8 mouse cellular contexts compared by ENCODE assay signal in the genomic region with DNA sequence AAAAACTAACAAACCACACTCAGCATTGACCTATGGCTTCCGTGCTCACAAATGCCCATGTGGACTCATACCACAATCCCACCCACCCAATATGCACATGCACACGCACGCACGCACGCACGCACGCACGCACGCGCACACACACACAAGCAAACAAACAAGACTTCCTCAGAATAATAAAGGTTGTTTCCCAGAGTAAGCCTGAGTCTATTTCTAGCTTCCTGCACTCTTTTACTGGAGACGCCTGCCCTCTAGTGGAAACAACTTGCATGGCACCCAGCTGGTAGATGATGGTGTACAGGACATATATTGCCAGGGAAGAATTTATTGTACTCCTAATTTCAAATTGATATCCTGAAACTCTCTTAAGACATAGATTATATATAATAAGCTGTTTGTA. TPM values are rescaled to one million over a fixed set of nuclear protein-coding genes. Genes with fewer than 3 reads are reported as not detected.
A peak's percentile ranks its signal among the peaks of the same experiment; 100 is the strongest.
DNase-seq lines count a peak whose midpoint lies in the region; ATAC-seq and TF ChIP-seq lines count a peak whose summit lies in the region.

No protein-coding gene starts in this region.

- WGBS in kidney, adult 2 months = 9% methylated on average over 11 of the region's 11 CpGs
- WGBS in limb, embryonic 10.5 days = 34% methylated on average over 11 of the region's 11 CpGs
- WGBS in midbrain, embryonic 15.5 days = 21% methylated on average over 11 of the region's 11 CpGs

- H3K9me3 ChIP-seq in limb, embryonic 10.5 days (replicated peaks) = no peaks in the 10 kb centered on the region
- H3K9me3 ChIP-seq in midbrain, embryonic 15.5 days = no peaks in the 10 kb centered on the region

- no peak overlapping the region for H3K27ac ChIP-seq in kidney, adult 2 months (ENCODE audit: insufficient read depth, low read depth, low read length)
- H3K27ac ChIP-seq in limb, embryonic 10.5 days = no peak overlapping the region
- no peak overlapping the region for H3K27ac ChIP-seq in midbrain, embryonic 15.5 days

- no peak overlapping the region for H3K4me3 ChIP-seq in kidney, adult 2 months (ENCODE audit: insufficient read depth, low read depth, low read length)
- 0 out of 2 replicates have a peak overlapping the region, but pooled peaks have one; percentile 17 for H3K4me3 ChIP-seq in limb, embryonic 10.5 days
- no peak overlapping the region for H3K4me3 ChIP-seq in midbrain, embryonic 15.5 days

- peak; percentile 99 for ATAC-seq in granulocyte monocyte progenitor cell, adult 5-6 weeks (replicated peaks; ENCODE audit: poor library complexity, severe bottlenecking)
- peak; percentile 92 for ATAC-seq in midbrain, embryonic 15.5 days (replicated peaks)

- peak; percentile 73 for TF ChIP-seq CTCF in kidney, adult 2 months (conservative IDR thresholded peaks at IDR 0.05; ENCODE audit: insufficient read depth, insufficient read length, low read depth, low read length)

- no peak for TF ChIP-seq POLR2A in kidney, adult 2 months (IDR thresholded peaks at IDR 0.05; ENCODE audit: low read depth, low read length)

- peak overlapping the region; percentile 33 for H3K4me2 ChIP-seq in midbrain, embryonic 15.5 days

- no peak overlapping the region for H3K9ac ChIP-seq in midbrain, embryonic 15.5 days

- no peaks in the 10 kb centered on the region for H3K27me3 ChIP-seq in kidney, adult 2 months (replicated peaks; ENCODE audit: control insufficient read depth, insufficient read depth, low read length)
- no peaks in the 10 kb centered on the region for H3K27me3 ChIP-seq in limb, embryonic 10.5 days (ENCODE audit: low read depth, poor library complexity, severe bottlenecking)
- no peaks in the 10 kb centered on the region for H3K27me3 ChIP-seq in midbrain, embryonic 15.5 days (replicated peaks)

- DNase-seq in ovary, postnatal 10 days (ENCODE audit: low spot score) = peak; percentile 38
- DNase-seq in ovary, adult 18-20 months (ENCODE audit: low spot score) = no peak
- peak; percentile 51 for DNase-seq in embryo, embryonic 11.5 days (ENCODE audit: low read depth, low spot score)
- peak; percentile 64 for DNase-seq in kidney, adult 2 months
- peak; percentile 83 for DNase-seq in limb, embryonic 10.5 days (ENCODE audit: low spot score)
- peak; percentile 40 to 75 for DNase-seq in spleen, postnatal 10 days (ENCODE audit: low spot score in 2 of 2)

- H3K4me1 ChIP-seq in kidney, adult 2 months (ENCODE audit: control insufficient read depth, insufficient read depth, low read length) = no peaks in the 10 kb centered on the region
- H3K4me1 ChIP-seq in limb, embryonic 10.5 days = no peaks in the 10 kb centered on the region
- H3K4me1 ChIP-seq in midbrain, embryonic 15.5 days = no peaks in the 10 kb centered on the region

- no peaks in the 10 kb centered on the region for H3K36me3 ChIP-seq in kidney, adult 2 months (ENCODE audit: control insufficient read depth, insufficient read depth, low read length)
- H3K36me3 ChIP-seq in limb, embryonic 10.5 days = no peaks in the 10 kb centered on the region
- H3K36me3 ChIP-seq in midbrain, embryonic 15.5 days (replicated peaks) = no peaks in the 10 kb centered on the region

RNA-seq across cellular contexts. Expression of gene Serpinb2, which starts 29.8 kb away (rescaled TPM):
- total RNA-seq in granulocyte monocyte progenitor cell, adult 5-6 weeks (2014; fragmentation: Nextera tagmentation) = not detected in 2 replicates
- 0.22 and 0.46 TPM in 2 replicates for total RNA-seq in granulocyte monocyte progenitor cell, adult 5-6 weeks (2017)
- polyA plus RNA-seq in kidney, adult 2 months (2012; rRNA removed) = 0.11 TPM in 1 of 2 replicates, not detected in the other
- 0.13 TPM in 1 of 2 replicates, not detected in the other for polyA plus RNA-seq in limb, embryonic 10.5 days (2016; fragmentation: Nextera tagmentation; extraction: Ambion mirVana)
- not detected in 2 replicates for polyA plus RNA-seq in midbrain, embryonic 15.5 days (2015; fragmentation: Nextera tagmentation; extraction: Ambion mirVana)
